Mouse (Mus musculus) testis, adult 2 months (tissue): ENCODE data around the gene C1ql4. TPM values are rescaled to one million over a fixed set of nuclear protein-coding genes. Genes with fewer than 3 reads are reported as not detected.

Experiments
- H3K27ac ChIP-seq: fragments of 200-500 bp; 2 replicates; pipeline ENCODE4 v1.5.1; 2012; ENCODE audit warnings: low read depth, low read length; ENCODE audit not compliant: control insufficient read depth, insufficient read depth
- H3K27me3 ChIP-seq: fragments of 200-500 bp; 2 replicates; pipeline ENCODE4 v1.6.1; 2012; ENCODE audit warnings: mild to moderate bottlenecking, low read length, moderate library complexity; ENCODE audit not compliant: control insufficient read depth, insufficient read depth
- H3K36me3 ChIP-seq: fragments of 200-500 bp; 2 replicates; pipeline ENCODE4 v1.6.1; 2012; ENCODE audit warnings: mild to moderate bottlenecking, low read length; ENCODE audit not compliant: control insufficient read depth, insufficient read depth
- H3K4me1 ChIP-seq: fragments of 200-500 bp; 2 replicates; pipeline ENCODE4 v1.6.1; 2012; ENCODE audit warnings: low read length; ENCODE audit not compliant: control insufficient read depth, insufficient read depth
- H3K4me3 ChIP-seq: fragments of 200-500 bp; 2 replicates; pipeline ENCODE4 v1.5.1; 2012; ENCODE audit warnings: low read depth, mild to moderate bottlenecking, low read length, moderate library complexity, mixed read lengths; ENCODE audit not compliant: control insufficient read depth
- CTCF ChIP-seq: fragments of 200-500 bp; IDR thresholded peaks from 2 replicates; pipeline ENCODE4 v1.5.1; 2012; ENCODE audit warnings: low read depth, mild to moderate bottlenecking, inconsistent platforms, low read length, moderate library complexity; ENCODE audit not compliant: control insufficient read depth, insufficient read depth, insufficient replicate concordance
- POLR2A ChIP-seq: fragments of 200-500 bp; IDR thresholded peaks from 2 replicates; pipeline ENCODE4 v1.6.1; 2012; ENCODE audit warnings: low read depth, mild to moderate bottlenecking, inconsistent platforms, low read length, moderate library complexity; ENCODE audit not compliant: control insufficient read depth
- polyA plus RNA-seq: library from polyadenylated mRNA; depleted of rRNA; stranded (reverse); fragments of >200 nt; gene quantifications from 2 replicates; pipeline ENCODE4 v1.2.3, GENCODE M21; 2012; rRNA removed

Gene C1ql4
- polyA plus RNA-seq: 0.72 and 1.0 TPM in 2 replicates

- TF ChIP-seq CTCF (peak; percentile 55; the same call in 1 of the 2 replicates), POLR2A (no peak)
- peaks cover 2% of the 10 kb centered on the region for H3K27me3 ChIP-seq
- H3K36me3 ChIP-seq: no peaks in the 10 kb centered on the region
- H3K27ac ChIP-seq: no peak within 1 kb of the TSS
- peaks cover 21% of the 10 kb centered on the region for H3K4me1 ChIP-seq
- H3K4me3 ChIP-seq: peak within 1 kb of the TSS; percentile 6
Observed at GRCm38 (mm10) chr15:99087253-99088075, at the start of gene C1ql4. Gene C1ql4 (minus strand): TSS chr15:99087817.

GRCm38 (mm10) chr15:99129956-99130910, 42.6 kb upstream of the C1ql4 start:
- H3K4me1 ChIP-seq: no peaks in the 10 kb centered on the region; the same call in none of the 2 replicates
- TF ChIP-seq POLR2A (no peak), CTCF (no peak)
- H3K4me3 ChIP-seq: no peak overlapping the region
- no peaks in the 10 kb centered on the region for H3K27me3 ChIP-seq
- no peaks in the 10 kb centered on the region; the same call in 1 of the 2 replicates for H3K36me3 ChIP-seq
- H3K27ac ChIP-seq: no peak overlapping the region

- Histone ChIP-seq H3K36me3 (no peaks in the 10 kb centered on the region; the same call in 1 of the 2 replicates), H3K27ac (no peak overlapping the region), H3K27me3 (no peaks in the 10 kb centered on the region), H3K4me3 (no peak overlapping the region), H3K4me1 (no peaks in the 10 kb centered on the region; the same call in none of the 2 replicates)
- TF ChIP-seq POLR2A: no peak
- no peak for TF ChIP-seq CTCF
Observed at GRCm38 (mm10) chr15:99129441-99129840, 41.8 kb upstream of the C1ql4 start.

GRCm38 (mm10) chr15:99127851-99128522, 40.4 kb upstream of the C1ql4 start:
- Histone ChIP-seq H3K27me3 (no peaks in the 10 kb centered on the region), H3K4me3 (no peak overlapping the region), H3K27ac (no peak overlapping the region), H3K4me1 (no peaks in the 10 kb centered on the region; the same call in none of the 2 replicates), H3K36me3 (no peaks in the 10 kb centered on the region; the same call in 1 of the 2 replicates)
- TF ChIP-seq CTCF: no peak
- TF ChIP-seq POLR2A: no peak

GRCm38 (mm10) chr15:99126816-99127365, 39.3 kb upstream of the C1ql4 start:
- H3K4me3 ChIP-seq: peak overlapping the region; percentile 93
- H3K4me1 ChIP-seq: no peaks in the 10 kb centered on the region; the same call in none of the 2 replicates
- H3K36me3 ChIP-seq: no peaks in the 10 kb centered on the region; the same call in 1 of the 2 replicates
- no peaks in the 10 kb centered on the region for H3K27me3 ChIP-seq
- peak overlapping the region; percentile 89 for H3K27ac ChIP-seq
- TF ChIP-seq CTCF: no peak
- TF ChIP-seq POLR2A: no peak

GRCm38 (mm10) chr15:99126081-99126815, 38.6 kb upstream of the C1ql4 start:
- Histone ChIP-seq H3K4me3 (peak overlapping the region; percentile 93), H3K4me1 (no peaks in the 10 kb centered on the region; the same call in none of the 2 replicates)

More at GRCm38 (mm10) chr15:99126081-99126815, 38.6 kb upstream of the C1ql4 start:
- Histone ChIP-seq H3K36me3 (no peaks in the 10 kb centered on the region; the same call in 1 of the 2 replicates), H3K27me3 (no peaks in the 10 kb centered on the region), H3K27ac (peak overlapping the region; percentile 89)
- TF ChIP-seq POLR2A: peak; percentile 33
- TF ChIP-seq CTCF: no peak
